Comparison of ENCODE assay signal across 26 mouse cellular contexts in the genomic region with DNA sequence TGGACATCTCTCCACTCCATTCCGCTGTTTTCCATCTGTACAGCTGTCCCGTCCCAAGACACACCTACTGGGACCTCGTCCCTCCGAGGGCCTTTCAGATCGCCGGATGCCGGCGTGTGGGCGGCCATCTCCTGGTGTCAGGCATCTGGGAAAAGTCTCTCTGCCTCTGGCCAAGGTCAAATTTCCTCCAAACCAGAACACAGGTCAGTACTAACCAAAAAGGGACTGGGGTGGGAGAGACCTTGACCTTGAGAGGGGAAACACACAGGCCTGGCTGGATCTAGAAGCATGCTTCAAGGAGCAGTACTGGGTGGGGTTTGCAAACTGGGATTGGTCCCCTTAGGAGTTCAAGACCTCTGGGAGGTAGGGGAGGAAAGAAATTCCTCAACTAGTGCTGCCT. TPM values are rescaled to one million over a fixed set of nuclear protein-coding genes. Genes with fewer than 3 reads are reported as not detected.
A peak's percentile ranks its signal among the peaks of the same experiment; 100 is the strongest.
DNase-seq lines count a peak whose midpoint lies in the region; ATAC-seq and TF ChIP-seq lines count a peak whose summit lies in the region.
"Had no signal": no experiment of that assay in that cellular context is flagged by ENCODE, and none has a peak within 500 bp of the region (broad histone marks: within the 10 kb centered on the region; RNA-seq: fewer than 3 reads in every experiment).

No protein-coding gene starts in this region.

- no peaks in the 10 kb centered on the region for H3K9me3 ChIP-seq in heart, postnatal 0 days (replicated peaks; ENCODE audit: control insufficient read depth, low read length)
- H3K9me3 ChIP-seq in midbrain, embryonic 12.5 days = no peaks in the 10 kb centered on the region
- H3K9me3 ChIP-seq in midbrain, embryonic 16.5 days (replicated peaks; ENCODE audit: control insufficient read depth, low read length, poor library complexity, severe bottlenecking) = no peaks in the 10 kb centered on the region
- H3K9me3 ChIP-seq: embryonic facial prominence, embryonic 12.5 days; heart, embryonic 13.5 days; liver, embryonic 12.5 days; midbrain, embryonic 13.5 days; stomach, embryonic 15.5 days had no signal

- H3K9ac ChIP-seq in heart, postnatal 0 days (replicated peaks; ENCODE audit: low read depth, low read length) = no peak overlapping the region
- no peak overlapping the region for H3K9ac ChIP-seq in heart, adult 2 months (ENCODE audit: low read depth, low read length)
- 0 out of 2 replicates have a peak overlapping the region, but pooled peaks have one; percentile 2 for H3K9ac ChIP-seq in midbrain, embryonic 12.5 days (replicated peaks)
- H3K9ac ChIP-seq in midbrain, embryonic 16.5 days (ENCODE audit: low read depth, low read length) = no peak overlapping the region
- H3K9ac ChIP-seq: embryonic facial prominence, embryonic 12.5 days; heart, embryonic 13.5 days; liver, embryonic 12.5 days; stomach, embryonic 15.5 days had no signal

- 0 out of 2 replicates have a peak overlapping the region, but pooled peaks have one; percentile 47 for H3K4me2 ChIP-seq in heart, postnatal 0 days (ENCODE audit: low read depth, low read length)
- H3K4me2 ChIP-seq in midbrain, embryonic 12.5 days (replicated peaks) = peak overlapping the region; percentile 40; the same call in 1 of the 2 replicates
- no peak overlapping the region for H3K4me2 ChIP-seq in midbrain, embryonic 16.5 days (ENCODE audit: low read length)

- TF ChIP-seq POLR2A in heart, adult 2 months (IDR thresholded peaks at IDR 0.05; ENCODE audit: insufficient read depth, low read depth, low read length) = no peak

- H3K36me3 ChIP-seq in heart, postnatal 0 days (replicated peaks; ENCODE audit: control insufficient read depth, insufficient read depth, low read length) = no peaks in the 10 kb centered on the region
- no peaks in the 10 kb centered on the region for H3K36me3 ChIP-seq in heart, adult 2 months (ENCODE audit: control insufficient read depth, insufficient read depth, low read length)
- H3K36me3 ChIP-seq in midbrain, embryonic 12.5 days = 0 out of 2 replicates have a peak, but pooled peaks cover 4% of the 10 kb centered on the region
- H3K36me3 ChIP-seq in midbrain, embryonic 16.5 days (ENCODE audit: control insufficient read depth, insufficient read depth, low read length) = no peaks in the 10 kb centered on the region
- H3K36me3 ChIP-seq: embryonic facial prominence, embryonic 12.5 days; heart, embryonic 13.5 days; liver, embryonic 12.5 days; midbrain, embryonic 13.5 days; stomach, embryonic 15.5 days had no signal

- no peak overlapping the region for H3K27ac ChIP-seq in heart, postnatal 0 days (ENCODE audit: low read depth)
- no peak overlapping the region for H3K27ac ChIP-seq in heart, adult 2 months
- no peak overlapping the region for H3K27ac ChIP-seq in midbrain, embryonic 12.5 days (replicated peaks)
- H3K27ac ChIP-seq in midbrain, embryonic 16.5 days (ENCODE audit: low read length) = no peak overlapping the region
- H3K27ac ChIP-seq: embryonic facial prominence, embryonic 12.5 days; heart, embryonic 13.5 days; hindbrain, embryonic 14.5 days; liver, embryonic 12.5 days; midbrain, embryonic 13.5 days; stomach, embryonic 15.5 days had no signal

- H3K79me2 ChIP-seq in heart, adult 2 months (replicated peaks; ENCODE audit: control insufficient read depth, insufficient read depth, low read length) = no peaks in the 10 kb centered on the region

- DNase-seq in cerebellum, adult 11-12 months = peak; percentile 53
- no peak for DNase-seq in cerebellum, adult 9-10 months
- no peak for DNase-seq in heart, postnatal 0 days (ENCODE audit: low spot score)
- DNase-seq in heart, adult 2 months = no peak
- DNase-seq in ZHBTc4 (ENCODE audit: low read depth, low spot score) = peak; percentile 70
- no peak for DNase-seq in right cerebral cortex, adult 18-20 months

- no peak for ATAC-seq in heart, postnatal 0 days (ENCODE audit: insufficient read depth, low read depth)
- no peak for ATAC-seq in midbrain, embryonic 12.5 days (ENCODE audit: low FRiP score, low read depth)
- no peak for ATAC-seq in midbrain, embryonic 16.5 days

- H3K4me1 ChIP-seq in heart, postnatal 0 days (ENCODE audit: control insufficient read depth, insufficient read depth) = 0 out of 2 replicates have a peak, but pooled peaks cover 13% of the 10 kb centered on the region
- H3K4me1 ChIP-seq in heart, adult 2 months (ENCODE audit: control insufficient read depth, insufficient read depth, low read length) = 0 out of 2 replicates have a peak, but pooled peaks cover 1% of the 10 kb centered on the region
- H3K4me1 ChIP-seq in midbrain, embryonic 12.5 days = peaks cover 61% of the 10 kb centered on the region
- H3K4me1 ChIP-seq in midbrain, embryonic 16.5 days (ENCODE audit: control insufficient read depth, insufficient read depth, low read length) = peaks cover 34% of the 10 kb centered on the region

- TF ChIP-seq CTCF in heart, postnatal 0 days (IDR thresholded peaks at IDR 0.05; ENCODE audit: low read depth) = no peak
- TF ChIP-seq CTCF in heart, adult 2 months (IDR thresholded peaks at IDR 0.05) = no peak

- TF ChIP-seq EP300 in heart, postnatal 0 days (IDR thresholded peaks at IDR 0.05; ENCODE audit: low read depth) = no peak
- TF ChIP-seq EP300 in heart, adult 2 months (IDR thresholded peaks at IDR 0.05; ENCODE audit: insufficient read depth, low read depth, low read length) = no peak

- 47% methylated on average over 9 of the region's 9 CpGs for WGBS in heart, postnatal 0 days
- 24% methylated on average over 9 of the region's 9 CpGs for WGBS in heart, adult 2 months
- 63% methylated on average over 9 of the region's 9 CpGs for WGBS in midbrain, embryonic 12.5 days
- 69% methylated on average over 9 of the region's 9 CpGs for WGBS in midbrain, embryonic 16.5 days

- no peak overlapping the region for H3K4me3 ChIP-seq in heart, postnatal 0 days (ENCODE audit: low read depth, low read length)
- H3K4me3 ChIP-seq in heart, adult 2 months = no peak overlapping the region
- no peak overlapping the region for H3K4me3 ChIP-seq in midbrain, embryonic 12.5 days
- H3K4me3 ChIP-seq in midbrain, embryonic 16.5 days (ENCODE audit: low read depth, low read length) = no peak overlapping the region
- H3K4me3 ChIP-seq: embryonic facial prominence, embryonic 12.5 days; liver, embryonic 12.5 days; myocyte; stomach, embryonic 15.5 days had no signal

- H3K27me3 ChIP-seq in heart, postnatal 0 days (ENCODE audit: control insufficient read depth, insufficient read depth, low read length) = peaks cover 99% of the 10 kb centered on the region
- peaks cover 18% of the 10 kb centered on the region for H3K27me3 ChIP-seq in heart, adult 2 months (ENCODE audit: control insufficient read depth, insufficient read depth, low read length)
- peaks cover 94% of the 10 kb centered on the region for H3K27me3 ChIP-seq in midbrain, embryonic 12.5 days
- H3K27me3 ChIP-seq in midbrain, embryonic 16.5 days (ENCODE audit: control insufficient read depth, insufficient read depth, low read depth, low read length) = peaks cover 8% of the 10 kb centered on the region

- intact Hi-C loops in heart, adult 2 months (cut with DNase I) = loop anchor here (1.0 to 5.0 kb wide), 2 partner anchors 44 to 112 kb away; a partner anchor contains a TSS

RNA-seq across cellular contexts. Expression of a gene that starts 6.0 kb away (rescaled TPM):
- not detected in 2 replicates for total RNA-seq in heart, postnatal 0 days (2014; rRNA removed; ENCODE audit: low replicate concordance)
- 0.12 and 0.18 TPM in 2 replicates for polyA plus RNA-seq in heart, postnatal 0 days (2015; fragmentation: Nextera tagmentation; extraction: Ambion mirVana)
- not detected for total RNA-seq in heart, adult 2 months (2021)
- 0.06 TPM in 1 of 2 replicates, not detected in the other for polyA plus RNA-seq in heart, adult 2 months (2012; rRNA removed)
- 61.0 and 68.5 TPM in 2 replicates for polyA plus RNA-seq in midbrain, embryonic 12.5 days (2016; fragmentation: Nextera tagmentation; extraction: Ambion mirVana)
- 19.6 and 20.6 TPM in 2 replicates for polyA plus RNA-seq in midbrain, embryonic 16.5 days (2015; fragmentation: Nextera tagmentation; extraction: Ambion mirVana)
- total RNA-seq: adrenal gland, postnatal 14 days; gastrocnemius, adult 18-20 months; heart, postnatal 36 days had no signal
- polyA plus RNA-seq: activated CD4-positive, CD25-positive, alpha-beta regulatory T cell, adult 4 months; heart, embryonic 13.5 days; liver, embryonic 12.5 days had no signal

RNA-seq across cellular contexts. Expression of a gene that starts 9.0 kb away (rescaled TPM):
- total RNA-seq in heart, postnatal 0 days (2014; rRNA removed; ENCODE audit: low replicate concordance) = not detected in 2 replicates
- polyA plus RNA-seq in heart, postnatal 0 days (2015; fragmentation: Nextera tagmentation; extraction: Ambion mirVana) = not detected in 2 replicates
- not detected for total RNA-seq in heart, adult 2 months (2021)
- polyA plus RNA-seq in heart, adult 2 months (2012; rRNA removed) = not detected in 2 replicates
- not detected in 2 replicates for polyA plus RNA-seq in midbrain, embryonic 12.5 days (2016; fragmentation: Nextera tagmentation; extraction: Ambion mirVana)
- polyA plus RNA-seq in midbrain, embryonic 16.5 days (2015; fragmentation: Nextera tagmentation; extraction: Ambion mirVana) = not detected in 2 replicates
- total RNA-seq: adrenal gland, postnatal 14 days; gastrocnemius, adult 18-20 months; heart, postnatal 36 days; layer of hippocampus, adult 18-20 months; layer of hippocampus, postnatal 14 days had no signal
- polyA plus RNA-seq: activated CD4-positive, CD25-positive, alpha-beta regulatory T cell, adult 4 months; cortical plate, adult 2 months; embryonic facial prominence, embryonic 12.5 days; forebrain, embryonic 11.5 days; heart, embryonic 13.5 days; hindbrain, embryonic 14.5 days; intestine, embryonic 14.5 days; kidney, adult 2 months; liver, embryonic 12.5 days; midbrain, embryonic 13.5 days; thymus, adult 2 months had no signal

RNA-seq across cellular contexts. Expression of a gene that starts 24.5 kb away (rescaled TPM):
- total RNA-seq in heart, postnatal 0 days (2014; rRNA removed; ENCODE audit: low replicate concordance) = 2.7 TPM in 1 of 2 replicates, not detected in the other
- 0.08 and 0.14 TPM in 2 replicates for polyA plus RNA-seq in heart, postnatal 0 days (2015; fragmentation: Nextera tagmentation; extraction: Ambion mirVana)
- under 1 TPM; 0.18 to 0.21 TPM for total RNA-seq in heart, adult 2 months (2021)
- 0.32 and 1.2 TPM in 2 replicates for polyA plus RNA-seq in heart, adult 2 months (2012; rRNA removed)
- 0.45 and 0.73 TPM in 2 replicates for polyA plus RNA-seq in midbrain, embryonic 12.5 days (2016; fragmentation: Nextera tagmentation; extraction: Ambion mirVana)
- polyA plus RNA-seq in midbrain, embryonic 16.5 days (2015; fragmentation: Nextera tagmentation; extraction: Ambion mirVana) = 0.47 and 0.67 TPM in 2 replicates
- polyA plus RNA-seq: liver, embryonic 12.5 days had no signal

Comparison
In these comparisons a context has a peak if more than half of its experiments do, and no peak if none do; other contexts are left out.
1. DNase-seq: peak in cerebellum, adult 11-12 months (single experiment) and ZHBTc4 (single experiment); none in cerebellum, adult 9-10 months (single experiment), heart, postnatal 0 days (single experiment), heart, adult 2 months (0 of 2) and right cerebral cortex, adult 18-20 months (single experiment).
2. RNA of a gene that starts 6.0 kb away (polyA plus RNA-seq): 61.0 to 68.5 TPM in midbrain, embryonic 12.5 days and 19.6 to 20.6 TPM in midbrain, embryonic 16.5 days; 0.12 to 0.18 TPM in heart, postnatal 0 days and 0.06 TPM in heart, adult 2 months; every median in the first group is over 10 times any median in the second.